Mouse (Mus musculus) urinary bladder, adult 18-20 months (tissue): ENCODE data around the gene Rnf214.

Source experiments
- DNase-seq, 2 experiments: peaks; one replicate each; pipeline ENCODE4 v3.0.0; 2022; ENCODE audit warnings: low spot score in 2 of 2, mixed read lengths in 2 of 2

Gene Rnf214

DNA sequence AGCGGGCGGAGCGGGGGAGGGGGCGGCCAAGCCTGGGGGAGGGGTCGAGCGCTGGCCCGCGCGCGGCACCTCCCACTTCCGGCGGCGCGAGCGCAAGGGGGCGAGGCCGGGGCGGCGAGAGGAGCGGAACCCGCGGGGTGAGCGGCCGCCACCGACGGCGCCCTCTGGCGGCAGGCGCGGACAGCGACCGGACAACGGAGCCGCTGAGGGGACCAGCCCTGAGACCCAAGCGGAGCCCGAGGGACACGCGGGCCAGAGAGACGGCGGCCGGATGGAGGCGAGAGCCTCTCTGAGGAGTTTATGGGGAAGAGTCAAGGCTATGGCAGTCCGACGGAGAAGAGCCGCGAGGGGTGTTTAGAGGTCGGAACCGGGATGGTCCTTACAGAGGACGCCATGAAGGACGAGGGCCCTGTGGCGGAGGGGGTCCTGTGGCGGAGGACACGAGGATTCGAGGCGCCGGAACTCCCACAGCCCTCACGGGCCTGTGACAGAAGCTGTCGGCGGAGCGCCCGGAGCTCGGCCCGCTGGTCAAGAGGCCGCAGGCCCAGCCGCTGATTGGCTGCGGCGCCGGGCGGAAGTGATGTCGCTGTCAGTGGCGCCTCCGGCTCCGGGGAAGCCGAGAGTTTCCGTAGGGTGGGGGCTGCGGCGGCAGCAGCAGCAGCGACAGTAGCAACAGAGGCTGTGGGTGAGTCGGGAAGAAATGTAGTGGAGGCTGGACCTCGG is at the start of gene Rnf214, which contains the start of gene Pcsk7:
Gene Rnf214, minus strand, starts transcription at position 557 of the 723 bp plus-strand sequence.
Gene Pcsk7, plus strand, starts transcription at position 143 of the 723 bp plus-strand sequence.
- peak; percentile 75 to 85 for DNase-seq

DNA sequence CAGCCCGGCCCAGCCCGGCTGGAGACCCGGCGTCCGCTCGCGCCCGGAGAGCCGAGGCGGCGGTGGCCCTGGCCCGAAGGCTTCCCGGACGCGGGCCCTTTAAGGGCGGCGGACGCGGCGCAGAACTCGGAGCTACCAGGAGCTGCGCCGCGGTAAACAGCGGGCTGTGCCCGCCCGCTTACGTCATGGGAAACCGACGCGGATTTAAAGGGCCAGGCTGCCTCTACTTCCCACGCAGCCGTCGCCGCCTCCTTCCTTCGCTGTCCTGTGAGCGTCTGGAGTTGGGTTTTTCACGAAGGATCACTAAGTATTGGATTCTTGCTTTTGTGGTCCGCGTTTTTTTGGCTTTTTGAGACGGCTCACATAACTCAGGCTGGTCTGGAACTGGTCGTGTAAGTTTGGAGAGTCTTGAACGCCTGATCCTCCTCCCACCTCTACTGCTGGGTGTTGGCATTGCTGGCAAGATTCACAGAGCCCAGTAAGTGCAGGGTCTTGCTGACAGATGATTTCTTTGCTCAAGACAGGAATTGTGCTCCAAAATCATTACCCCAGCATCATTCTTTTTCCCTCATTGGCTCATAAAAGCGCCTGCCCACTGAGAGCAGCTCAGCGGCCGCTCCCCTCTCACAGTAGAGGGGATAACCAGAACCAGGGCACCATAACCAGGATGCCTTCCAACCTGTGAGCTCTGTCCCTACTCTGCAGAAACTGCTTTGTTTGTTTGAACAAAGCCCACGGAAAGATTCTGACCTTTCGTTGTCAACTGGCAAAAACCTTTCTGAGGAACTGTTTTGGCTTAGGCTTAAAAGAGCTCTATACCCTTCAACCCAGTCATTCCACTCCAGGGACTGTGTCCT is 48.6 kb upstream of the Rnf214 start, which contains the start of gene Sidt2:
Gene Sidt2, minus strand, starts transcription at position 152 of the 857 bp plus-strand sequence.
- peak in 1 of 2 experiments; percentile 84 for DNase-seq

DNA sequence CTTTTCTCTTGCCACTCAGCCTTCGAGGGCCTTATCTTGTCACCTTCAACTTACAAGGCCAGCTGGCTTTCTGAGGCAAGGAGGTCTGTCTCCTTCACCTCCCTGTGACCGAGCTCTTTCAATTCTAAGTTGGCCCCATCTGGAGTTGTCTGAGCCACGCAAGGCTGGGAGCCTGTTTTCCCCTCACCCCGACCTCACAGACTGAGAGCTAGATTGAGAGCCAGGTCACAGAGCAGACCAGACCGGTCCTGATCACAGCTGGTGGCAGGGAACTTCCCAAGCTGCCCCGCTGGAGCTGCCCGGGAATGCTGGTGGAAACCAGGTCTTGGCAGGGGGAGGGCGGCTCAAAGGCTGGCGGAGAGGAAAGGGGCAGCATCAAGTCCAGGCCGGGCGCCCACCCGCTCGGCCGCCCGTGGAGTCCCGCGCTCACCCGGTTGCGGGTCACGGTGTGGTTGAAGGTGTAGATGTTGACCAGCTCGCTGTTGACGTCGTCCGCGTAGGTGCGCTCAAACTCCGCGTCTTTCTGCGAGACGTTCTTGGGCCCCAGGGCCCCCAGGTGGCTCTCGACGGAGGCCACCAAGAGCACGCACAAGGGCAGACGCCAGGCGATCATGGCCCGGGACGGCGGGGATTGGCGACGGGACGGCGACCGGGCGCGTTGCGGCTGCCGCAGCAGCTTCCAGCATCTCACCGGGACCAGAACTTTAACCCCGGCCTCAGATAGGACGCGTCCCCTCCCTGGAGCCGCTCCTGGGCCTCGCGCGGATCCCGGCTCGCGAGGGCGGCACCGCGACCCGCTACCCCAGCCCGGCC is 47.8 kb upstream of the Rnf214 start:
- peak in 1 of 2 experiments; percentile 84 for DNase-seq

DNA sequence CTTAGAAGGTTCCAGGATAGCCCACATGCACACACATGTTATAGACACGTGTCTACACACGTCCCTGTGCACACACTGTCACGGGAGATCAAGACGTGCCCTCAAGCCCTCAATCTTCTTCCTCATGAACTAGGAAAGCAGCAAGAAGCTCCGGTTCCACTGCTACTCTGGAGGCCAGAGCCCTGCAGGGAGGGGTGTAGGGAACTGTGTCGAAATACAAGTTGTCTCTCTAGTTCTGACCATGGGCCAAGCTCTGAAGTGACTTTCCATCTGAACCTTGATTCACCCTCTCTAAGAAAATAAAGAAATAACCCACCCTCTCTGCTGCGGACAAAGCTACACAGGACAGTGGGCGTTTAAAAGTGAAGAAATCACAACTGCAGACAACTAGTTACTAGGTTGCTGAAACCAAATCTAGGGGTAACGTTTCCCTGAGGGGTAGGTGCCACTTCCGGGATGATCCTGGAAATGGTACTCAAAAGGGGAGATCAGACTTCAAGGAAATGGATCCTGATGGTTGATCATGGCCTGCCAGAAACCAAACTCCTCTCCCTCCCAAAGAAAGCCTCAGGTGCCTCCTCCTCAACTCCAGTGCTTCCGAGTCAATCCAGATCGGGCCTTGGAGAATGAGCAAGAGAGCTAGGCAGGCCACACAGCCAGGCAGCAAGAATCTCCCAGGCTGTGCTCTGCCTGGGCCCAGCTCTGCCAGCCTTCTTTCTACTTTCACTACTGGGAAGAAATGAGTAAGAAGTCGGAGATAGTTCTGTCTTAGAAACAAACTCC is 47.0 kb upstream of the Rnf214 start:
- DNase-seq: peak in 1 of 2 experiments; percentile 31

DNA sequence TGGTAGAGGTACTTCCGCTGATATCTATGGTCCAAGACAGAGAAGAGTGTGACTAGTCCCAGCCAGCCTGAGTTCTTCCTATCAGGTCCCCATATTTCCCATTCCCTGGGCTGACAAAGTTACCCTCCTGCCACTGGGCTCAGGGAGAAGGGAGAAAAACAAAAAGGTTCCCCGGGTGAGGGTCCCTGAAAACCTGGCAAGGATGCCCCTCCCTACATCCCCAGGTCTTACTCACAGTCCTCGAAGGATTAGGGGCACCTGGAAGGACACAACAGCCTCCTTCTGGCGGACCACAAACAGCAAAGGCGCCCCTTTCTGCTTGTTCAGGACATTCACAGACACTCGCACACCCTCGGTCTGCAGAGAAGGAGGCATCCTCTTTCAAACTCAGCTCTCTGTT is 46.2 kb upstream of the Rnf214 start:
- no peak for DNase-seq

DNA sequence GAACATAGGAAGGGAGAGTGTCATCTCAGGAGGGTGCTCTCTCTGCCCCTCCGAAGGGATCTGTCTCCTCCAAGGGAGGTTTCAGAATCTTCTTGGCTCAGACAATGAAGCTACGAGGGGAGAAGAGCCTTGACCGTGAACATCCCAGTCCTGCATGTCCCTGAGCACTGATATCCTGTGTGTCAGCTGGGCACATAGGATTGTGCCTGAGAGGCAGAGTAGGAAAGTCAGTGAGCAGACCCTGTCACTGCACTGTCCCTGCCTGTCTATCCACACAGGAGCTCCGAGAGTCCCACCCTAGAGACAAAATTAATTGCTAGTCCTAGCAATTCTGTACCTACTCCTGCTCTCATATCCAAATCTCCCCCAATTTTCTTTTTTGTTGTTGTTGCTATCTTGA is 45.3 kb upstream of the Rnf214 start:
- DNase-seq: no peak

DNA sequence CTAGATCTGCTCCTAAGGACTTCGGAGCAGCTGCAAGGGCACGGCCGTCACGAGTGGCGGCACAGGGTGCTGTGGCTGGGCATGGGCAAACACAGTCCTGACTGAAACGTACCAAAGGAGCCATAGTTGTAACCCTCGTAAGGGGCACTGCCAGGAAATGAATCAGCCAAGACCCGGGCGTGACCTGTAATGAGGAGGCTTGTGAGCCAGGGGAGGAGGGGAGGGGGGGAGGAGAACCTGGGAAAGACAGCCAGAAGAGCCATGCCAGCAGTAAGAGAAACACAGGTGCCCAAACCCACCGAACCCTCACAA is 40.1 kb upstream of the Rnf214 start:
- no peak for DNase-seq

DNA sequence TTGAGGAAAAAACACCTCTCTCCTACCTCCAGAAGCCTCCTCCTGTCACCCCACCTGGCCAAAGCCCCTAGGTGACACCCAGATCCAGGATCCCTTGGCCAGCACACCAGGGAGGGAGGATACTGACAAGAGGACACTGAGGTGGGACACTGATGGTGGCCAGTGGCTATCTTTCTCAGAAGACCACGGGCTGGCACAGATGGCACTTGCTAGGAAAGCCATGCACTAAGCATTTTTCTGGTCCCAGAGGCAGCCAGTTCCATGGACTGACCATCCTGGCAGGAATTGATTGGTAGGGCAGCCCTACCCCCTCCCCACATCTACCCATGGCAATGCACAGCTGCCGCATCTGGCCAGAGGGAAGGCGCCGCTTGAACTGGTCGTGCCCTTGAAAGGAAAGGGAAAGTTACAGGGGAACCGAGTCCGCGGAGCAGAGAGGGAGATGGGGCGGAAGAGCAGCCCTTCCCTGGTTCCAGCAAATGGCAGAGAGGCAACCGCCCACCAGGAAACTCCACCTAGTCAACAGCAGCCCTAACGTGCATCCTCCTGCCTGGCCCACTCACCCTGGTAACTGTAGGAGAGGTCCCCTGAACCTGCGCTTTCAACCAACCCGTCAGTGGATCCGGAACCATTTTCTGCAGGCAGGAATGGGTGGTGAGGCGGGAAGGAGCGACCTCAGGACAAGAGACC is 39.6 kb upstream of the Rnf214 start:
- DNase-seq: no peak

DNA sequence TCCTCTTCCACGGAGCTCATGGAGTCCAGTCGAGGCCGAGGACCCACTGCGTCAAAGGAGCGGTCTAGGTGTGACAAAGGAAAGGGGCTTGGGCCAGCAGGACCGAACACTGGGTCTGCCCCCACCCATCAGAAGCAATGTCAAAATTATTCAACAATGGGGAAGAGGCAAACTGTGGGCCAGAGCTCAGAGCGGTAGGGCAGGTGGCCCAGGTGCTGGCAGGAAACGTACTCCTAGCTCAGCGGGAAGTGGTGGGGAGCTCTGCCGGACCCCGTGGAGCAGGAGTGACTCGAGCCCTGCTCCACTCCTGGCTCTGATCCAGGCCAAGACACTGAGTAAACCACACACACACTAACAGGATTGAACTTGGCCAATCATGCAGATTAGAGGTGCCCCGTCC is 39.0 kb upstream of the Rnf214 start:
- DNase-seq: no peak

DNA sequence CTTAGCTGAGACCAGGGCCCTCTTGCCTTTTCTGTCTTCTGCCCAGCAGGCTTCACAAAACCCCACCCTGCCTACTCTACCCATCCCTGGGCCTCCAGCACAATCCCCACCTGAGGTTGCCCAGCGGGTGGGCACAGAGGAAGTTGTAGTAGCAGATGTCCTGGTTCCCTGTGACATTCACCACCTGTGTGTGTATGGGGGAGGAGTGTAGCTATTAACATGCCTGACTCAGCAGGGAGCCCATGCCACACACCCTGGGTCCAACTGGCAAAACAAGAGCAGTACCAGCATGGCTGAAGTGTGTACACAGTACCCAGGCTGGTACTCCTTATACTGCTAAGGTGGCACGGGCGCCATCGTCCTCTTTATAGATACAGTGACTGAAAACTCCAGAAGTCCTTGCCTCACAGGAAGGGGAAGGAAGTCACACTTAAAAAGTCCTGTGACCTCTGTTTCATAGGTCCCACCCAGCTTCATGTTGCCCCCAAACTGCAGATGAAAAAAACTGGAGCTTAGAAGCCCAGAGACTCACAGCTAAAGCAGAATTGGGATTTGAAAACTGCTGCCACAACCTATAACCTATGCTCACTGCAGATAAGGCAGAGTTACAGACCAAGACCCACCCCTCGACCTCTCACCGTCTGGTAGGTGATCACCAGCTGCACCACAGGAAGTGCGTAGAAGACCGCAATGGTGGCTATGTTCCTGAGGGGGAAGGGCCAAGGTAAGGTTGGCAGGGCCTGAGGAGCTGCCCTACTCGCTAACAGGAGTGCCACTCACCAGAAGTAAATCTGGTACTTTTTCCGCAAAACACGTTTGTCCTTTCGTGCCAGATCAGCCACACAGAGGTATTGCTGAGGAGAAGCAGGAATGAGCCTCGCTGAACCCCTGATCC is 38.0 kb upstream of the Rnf214 start:
- no peak for DNase-seq

DNA sequence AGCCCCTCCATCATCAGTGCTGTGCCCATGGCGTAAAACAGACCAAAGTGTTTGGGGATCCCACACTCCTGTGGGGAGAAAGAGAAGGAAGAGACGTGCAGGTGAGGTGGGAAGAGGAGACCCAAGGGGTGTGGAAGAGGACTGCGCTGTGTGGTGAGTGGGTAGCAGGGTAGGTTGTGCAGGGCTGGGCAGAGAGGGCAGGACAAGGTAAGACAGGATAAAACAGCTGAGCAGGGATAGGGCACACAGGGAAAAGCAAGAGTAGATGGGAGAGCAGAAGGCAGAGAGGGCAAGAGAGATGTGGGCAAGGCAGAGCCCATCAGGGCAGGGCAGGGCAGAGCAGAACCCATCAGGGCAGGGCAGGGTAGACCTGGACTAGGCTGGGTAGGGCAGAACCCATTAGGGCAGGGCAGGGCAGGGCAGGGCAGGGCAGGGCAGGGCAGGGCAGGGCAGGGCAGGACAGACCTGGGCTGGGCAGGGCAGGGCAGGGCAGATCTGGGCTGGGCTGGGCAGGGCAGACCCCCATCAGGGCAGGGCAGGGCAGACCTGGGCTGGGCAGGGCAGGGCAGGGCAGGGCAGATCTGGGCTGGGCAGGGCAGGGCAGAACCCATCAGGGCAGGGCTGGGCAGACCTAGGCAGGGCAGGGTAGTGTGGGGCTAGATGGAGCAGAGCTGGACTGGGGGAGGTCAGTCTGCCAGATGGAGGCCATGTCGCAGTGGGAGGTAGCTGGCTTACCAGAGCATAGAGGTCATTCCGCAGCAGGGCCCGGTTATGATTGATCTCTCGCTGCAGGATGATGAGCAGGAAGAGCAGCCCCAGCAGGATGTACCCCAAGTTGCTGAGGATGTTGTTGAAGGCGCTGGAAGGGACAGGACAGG is 37.2 kb upstream of the Rnf214 start:
- no peak for DNase-seq

DNA sequence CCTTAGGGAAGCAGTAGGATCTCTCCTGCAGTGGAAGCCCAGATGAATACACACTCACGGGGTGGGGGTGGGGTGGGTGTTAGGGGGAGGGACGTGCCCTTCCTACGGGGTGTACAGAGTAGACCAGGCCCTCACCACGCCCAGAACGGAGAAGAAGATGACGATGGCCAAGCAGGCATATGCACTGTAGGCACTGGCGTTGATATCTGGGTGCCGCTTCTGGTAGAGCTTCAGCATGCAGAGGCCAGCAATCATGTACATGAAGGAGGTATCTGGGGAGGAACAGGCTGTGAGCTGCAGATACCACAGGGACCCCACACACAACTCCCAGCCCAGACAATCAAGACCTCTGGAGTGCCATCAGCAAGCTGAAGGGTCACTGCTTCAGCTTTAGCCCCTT is 36.2 kb upstream of the Rnf214 start:
- DNase-seq: no peak

DNA sequence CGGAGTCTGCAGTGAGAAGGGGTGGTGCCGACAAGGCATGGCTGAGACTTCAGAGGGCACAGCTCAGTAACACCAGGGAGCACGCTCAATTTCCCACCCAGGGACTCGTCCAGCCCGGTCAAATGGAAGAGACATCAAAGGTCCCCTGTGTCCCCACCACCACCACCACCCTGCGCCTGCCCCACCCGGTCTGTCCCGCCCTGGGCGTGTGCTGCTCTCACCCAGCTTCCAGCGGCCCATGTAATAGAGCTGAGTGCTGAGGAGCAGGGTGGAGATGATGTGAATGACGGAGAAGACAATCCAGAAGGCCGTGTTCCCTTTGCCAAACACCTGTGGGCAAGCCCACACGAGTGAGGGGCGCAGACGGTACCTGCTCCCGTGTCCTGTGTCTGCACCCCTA is 35.8 kb upstream of the Rnf214 start:
- DNase-seq: no peak

DNA sequence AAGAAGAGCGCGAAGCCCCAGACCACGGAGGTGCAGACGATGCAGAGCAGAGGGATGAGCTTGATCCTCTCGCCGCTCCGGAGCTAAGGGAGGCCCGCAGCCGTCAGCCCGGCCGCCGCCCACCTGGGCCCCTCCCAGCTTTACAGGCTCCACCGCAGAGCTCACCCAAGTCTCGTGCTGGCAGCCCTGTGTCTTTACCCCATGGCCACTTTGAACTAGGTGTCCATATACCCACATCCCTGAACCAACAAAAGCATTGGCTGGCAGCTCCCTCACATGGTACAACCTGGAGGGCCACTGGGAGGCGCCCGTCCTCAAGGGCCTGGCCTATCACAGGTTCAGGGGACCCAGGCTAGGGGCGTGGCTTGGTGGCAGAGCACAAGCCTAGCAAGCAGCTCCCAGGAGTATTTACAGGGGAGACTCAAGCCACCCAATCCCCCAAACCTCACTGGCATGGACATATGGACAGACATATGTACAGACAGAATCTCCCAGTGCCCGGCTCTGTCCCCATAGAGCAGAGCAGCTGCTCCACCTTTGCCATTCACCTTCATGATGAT is 34.7 kb upstream of the Rnf214 start:
- DNase-seq: no peak

DNA sequence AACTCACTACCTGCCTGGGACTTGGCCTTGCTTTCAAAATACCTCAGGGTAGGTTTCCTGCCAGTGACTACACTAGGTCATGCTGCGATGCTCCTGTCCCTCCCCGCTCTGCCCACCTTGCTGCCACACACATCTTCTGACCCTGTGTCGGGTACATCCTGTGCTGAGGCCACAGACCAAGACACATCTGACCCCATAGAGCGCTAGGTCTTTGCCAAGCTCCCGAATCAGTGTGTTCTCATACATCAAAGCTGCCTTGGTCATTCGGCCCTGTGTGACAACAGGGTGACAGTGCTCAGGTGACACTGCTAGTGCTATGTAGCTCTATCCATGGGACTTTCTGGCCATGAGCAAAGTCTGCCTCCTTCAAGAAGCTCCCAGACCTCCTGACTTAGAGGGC is 33.1 kb upstream of the Rnf214 start:
- no peak for DNase-seq

DNA sequence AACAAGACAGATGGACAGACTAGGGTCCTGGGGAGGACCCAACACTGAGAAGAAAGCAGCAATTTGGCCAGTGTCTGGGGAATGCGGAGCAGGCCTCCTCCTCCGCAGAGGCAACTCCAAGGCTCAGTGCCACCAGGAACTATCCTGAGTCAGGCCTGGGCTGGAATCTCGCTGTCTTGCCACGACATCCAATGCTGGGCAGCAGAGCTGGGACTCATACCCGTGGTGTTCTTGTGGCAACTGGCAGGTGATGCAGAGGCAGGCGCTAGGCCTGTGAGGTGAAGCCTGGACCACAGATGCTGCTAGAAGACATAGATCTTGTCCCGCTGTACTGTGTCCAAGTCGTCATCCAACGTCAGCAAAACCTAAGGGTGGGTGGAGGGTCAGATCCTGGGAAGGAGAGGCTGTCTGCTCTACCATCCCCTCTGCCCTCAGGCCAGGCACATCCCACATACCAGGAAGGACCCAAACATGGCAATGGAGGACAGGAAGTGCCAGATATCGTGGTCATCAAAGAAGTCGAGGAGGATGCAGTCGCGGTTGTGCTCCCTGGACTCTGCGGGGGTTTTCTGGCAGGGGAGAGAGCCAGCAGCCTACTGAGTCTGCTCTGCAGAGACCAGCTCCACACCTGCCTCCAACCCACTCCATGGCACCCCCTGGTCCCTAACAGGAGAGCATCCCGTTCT is 32.4 kb upstream of the Rnf214 start:
- no peak for DNase-seq

DNA sequence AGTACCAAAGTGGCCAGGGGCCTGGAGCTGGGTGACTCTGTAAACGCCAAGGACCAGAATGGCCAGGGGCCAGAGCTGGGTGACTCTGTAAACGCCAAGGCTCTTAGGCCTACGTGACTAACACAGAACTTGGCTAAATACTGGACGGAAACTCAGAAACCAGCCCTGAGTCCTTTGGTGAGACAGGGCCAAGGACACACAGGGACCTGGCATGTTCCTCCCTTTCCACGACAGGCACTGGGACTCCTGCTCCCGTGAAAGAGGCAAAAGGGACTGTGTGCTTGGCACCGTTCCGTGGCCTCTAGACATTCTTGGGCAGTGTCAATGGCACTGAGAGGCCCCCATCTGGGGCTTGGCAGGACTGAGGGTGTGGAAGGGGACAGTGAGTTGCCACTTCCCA is 31.4 kb upstream of the Rnf214 start:
- DNase-seq: no peak

DNA sequence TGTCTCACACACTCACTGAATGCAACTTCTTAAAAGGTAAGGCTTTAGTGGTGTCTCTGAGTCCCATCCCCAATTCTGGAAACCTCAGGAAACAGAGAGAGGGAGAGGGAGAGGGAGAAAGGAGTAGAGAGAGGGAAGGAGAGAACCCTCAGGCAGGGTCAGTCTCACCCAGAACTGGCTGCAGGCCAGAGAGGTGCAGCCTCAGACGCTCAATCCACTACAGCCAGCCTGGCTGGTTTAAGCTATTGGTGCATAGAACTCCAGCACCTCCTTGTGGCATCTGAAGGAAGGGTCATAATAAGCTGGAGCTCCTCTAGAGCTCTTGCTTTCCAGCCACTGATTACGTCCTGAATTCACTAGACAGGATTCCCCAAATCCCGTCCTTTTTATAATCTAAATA is 30.2 kb upstream of the Rnf214 start:
- peak; percentile 47 for DNase-seq
